Mouse (Mus musculus) erythroblast, embryonic 14.5 days (primary cell): ENCODE data around the gene Hist1h2bl.
"Not testable (repeated sequence)": the region's sequence is repeated elsewhere in the genome, so short reads cannot be mapped to it uniquely, and the experiment has no call there.

Source experiments
- GATA1 ChIP-seq: IDR thresholded peaks from 2 replicates; pipeline ENCODE4 v1.6.1; 2012; ENCODE audit warnings: low read length, inconsistent platforms, mixed read lengths
- TAL1 ChIP-seq: IDR thresholded peaks from 3 replicates; pipeline ENCODE4 v1.6.1; 2012; ENCODE audit warnings: low read length, inconsistent platforms, mixed read lengths

- TF ChIP-seq TAL1, result not testable (repeated sequence)
- 0 out of 2 replicates have a peak, but pooled peaks have one; percentile 21 for TF ChIP-seq GATA1
Observed at GRCm38 (mm10) chr13:21753524-21754285, 37.8 kb upstream of the Hist1h2bl start, which contains the start of the genes Hist1h2ak and Hist1h2bn.
